Mouse (Mus musculus) kidney, adult 2 months (tissue): ENCODE data around the gene Sytl1.

Experiments used
- CTCF ChIP-seq: fragments of 200-500 bp; conservative IDR thresholded peaks from 2 replicates; pipeline ENCODE4 v1.5.1; 2011; ENCODE audit warnings: low read depth, mild to moderate bottlenecking, control low read depth, low read length, moderate library complexity, mixed read lengths; ENCODE audit not compliant: insufficient read depth, insufficient read length
- POLR2A ChIP-seq: fragments of 200-500 bp; IDR thresholded peaks from one replicate; pipeline ENCODE4 v1.6.1; 2011; ENCODE audit warnings: low read depth, low read length, control low read depth

DNA sequence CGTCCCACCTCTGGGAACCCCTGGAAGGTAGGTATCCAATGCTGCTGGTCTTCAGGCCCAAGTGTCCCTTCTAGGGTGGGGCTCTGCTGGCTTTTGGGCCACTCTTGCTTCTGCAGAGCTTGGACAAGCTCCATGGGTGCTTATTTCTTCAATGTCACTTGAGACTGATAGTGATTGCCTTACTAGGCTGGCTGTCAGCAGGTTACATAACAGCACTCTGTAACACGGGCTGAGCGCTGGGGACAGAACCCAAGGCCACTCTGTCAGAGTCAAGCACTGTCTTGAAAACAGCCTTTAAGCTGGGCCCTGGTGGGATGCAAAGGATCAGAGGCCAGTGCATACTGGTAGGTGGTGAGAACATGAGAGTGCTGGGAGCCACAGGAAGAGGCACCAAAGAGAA lies 2.4 kb upstream of the Sytl1 start:
- TF ChIP-seq POLR2A (no peak), CTCF (no peak)
